Mouse (Mus musculus): ENCODE measurements around the gene Fam222b.
"Not testable (repeated sequence)": the region's sequence is repeated elsewhere in the genome, so short reads cannot be mapped to it uniquely, and the experiment has no call there.

Fam222b gene

GRCm38 (mm10) chr11:78094137-78094503, 340 bp upstream of the Fam222b start:
- no peak for DNase-seq

- DNase-seq: no peak
Observed at GRCm38 (mm10) chr11:78095144-78095516, 670 bp downstream of the Fam222b start.

GRCm38 (mm10) chr11:78097077-78097476, 2.6 kb downstream of the Fam222b start:
- DNase-seq: no peak

- no peak for DNase-seq
Observed at GRCm38 (mm10) chr11:78100746-78101145, 6.3 kb downstream of the Fam222b start.

GRCm38 (mm10) chr11:78102142-78102541, 7.7 kb downstream of the Fam222b start:
- DNase-seq: no peak

- peak; percentile 31 for DNase-seq
Observed at GRCm38 (mm10) chr11:78102958-78103747, 8.7 kb downstream of the Fam222b start.

GRCm38 (mm10) chr11:78104501-78104900, 10.0 kb downstream of the Fam222b start:
- DNase-seq: no peak

GRCm38 (mm10) chr11:78113616-78114015, 19.2 kb downstream of the Fam222b start:
- no peak for DNase-seq

GRCm38 (mm10) chr11:78114676-78115366, 20.4 kb downstream of the Fam222b start:
- DNase-seq: no peak

GRCm38 (mm10) chr11:78115367-78116145, 21.1 kb downstream of the Fam222b start:
- peak; percentile 98 for DNase-seq

- no peak for DNase-seq
Observed at GRCm38 (mm10) chr11:78116146-78116410, 21.6 kb downstream of the Fam222b start.

- no peak for DNase-seq
Observed at GRCm38 (mm10) chr11:78118467-78118866, 24.0 kb downstream of the Fam222b start.

- no peak for DNase-seq
Observed at GRCm38 (mm10) chr11:78119898-78120297, 25.4 kb downstream of the Fam222b start.

- peak; percentile 68 for DNase-seq
Observed at GRCm38 (mm10) chr11:78121176-78121575, 26.7 kb downstream of the Fam222b start.

GRCm38 (mm10) chr11:78122815-78123214, 28.4 kb downstream of the Fam222b start:
- DNase-seq: no peak

- DNase-seq: no peak
Observed at GRCm38 (mm10) chr11:78123782-78124181, 29.3 kb downstream of the Fam222b start.

GRCm38 (mm10) chr11:78125691-78126090, 31.2 kb downstream of the Fam222b start:
- DNase-seq: no peak

GRCm38 (mm10) chr11:78126739-78127138, 32.3 kb downstream of the Fam222b start:
- no peak for DNase-seq

GRCm38 (mm10) chr11:78129458-78129857, 35.0 kb downstream of the Fam222b start:
- no peak for DNase-seq

GRCm38 (mm10) chr11:78133915-78134314, 39.5 kb downstream of the Fam222b start:
- DNase-seq: no peak

GRCm38 (mm10) chr11:78134344-78134743, 39.9 kb downstream of the Fam222b start:
- DNase-seq: no peak

GRCm38 (mm10) chr11:78135314-78135713, 40.9 kb downstream of the Fam222b start:
- not testable (repeated sequence) for DNase-seq

GRCm38 (mm10) chr11:78136132-78136531, 41.7 kb downstream of the Fam222b start:
- no peak for DNase-seq

GRCm38 (mm10) chr11:78137584-78137983, 43.1 kb downstream of the Fam222b start:
- no peak for DNase-seq
